20 mouse cellular contexts compared by ENCODE assay signal in genomic region chr10:114593046-114593445, GRCm38 (mm10).
DNase-seq lines count a peak whose midpoint lies in the region; ATAC-seq and TF ChIP-seq lines count a peak whose summit lies in the region.
"Had no signal": no experiment of that assay in that cellular context is flagged by ENCODE, and none has a peak within 500 bp of the region (broad histone marks: within the 10 kb centered on the region; RNA-seq: fewer than 3 reads in every experiment).

No protein-coding gene starts in this region.

- no peaks in the 10 kb centered on the region for H3K36me3 ChIP-seq in midbrain, embryonic 14.5 days (ENCODE audit: control insufficient read depth, insufficient read depth, low read length)
- H3K36me3 ChIP-seq: embryonic facial prominence, embryonic 12.5 days; forebrain, embryonic 15.5 days; heart, embryonic 13.5 days; hindbrain, embryonic 12.5 days had no signal

- no peak overlapping the region for H3K27ac ChIP-seq in cerebellum, adult 2 months (ENCODE audit: insufficient read depth, low read length)
- no peak overlapping the region for H3K27ac ChIP-seq in midbrain, embryonic 14.5 days (replicated peaks; ENCODE audit: low read depth, low read length)
- H3K27ac ChIP-seq: embryonic facial prominence, embryonic 12.5 days; forebrain, embryonic 15.5 days; heart, embryonic 13.5 days; hindbrain, embryonic 12.5 days had no signal

- no peak for ATAC-seq in midbrain, embryonic 14.5 days (ENCODE audit: low FRiP score, low TSS enrichment)
- no peak for ATAC-seq in megakaryocyte, adult 5-6 weeks (ENCODE audit: poor library complexity, severe bottlenecking)
- ATAC-seq: activated CD4-positive, CD25-positive, alpha-beta regulatory T cell, adult 4 months; forebrain, embryonic 15.5 days; hindbrain, embryonic 16.5 days; Patski had no signal

- DNase-seq in cerebellum, adult 11 months, result peak; percentile 12
- peak; percentile 46 to 71 for DNase-seq in cerebellum, adult 2 months
- peak; percentile 77 to 84 for DNase-seq in cerebellum, postnatal 10 days
- DNase-seq in layer of hippocampus, postnatal 25 days (ENCODE audit: extremely low spot score in 1 of 2, low spot score in 1 of 2), result no peak
- DNase-seq in midbrain, embryonic 14.5 days, result no peak
- DNase-seq: adrenal gland, postnatal 14 days; embryo, embryonic 11 days; gastrocnemius, postnatal 36 days; heart, adult 11 months; heart, postnatal 4 days; kidney, adult 11 months had no signal

- TF ChIP-seq POLR2A in cerebellum, adult 2 months (IDR thresholded peaks at IDR 0.05; ENCODE audit: borderline replicate concordance, insufficient read depth, low read length), result no peak

- no peak overlapping the region for H3K9ac ChIP-seq in midbrain, embryonic 14.5 days (replicated peaks; ENCODE audit: low read length)
- H3K9ac ChIP-seq: embryonic facial prominence, embryonic 12.5 days; forebrain, embryonic 15.5 days; heart, embryonic 13.5 days; hindbrain, embryonic 12.5 days had no signal

- H3K27me3 ChIP-seq in cerebellum, adult 2 months (ENCODE audit: control insufficient read depth, insufficient read depth, low read length), result no peaks in the 10 kb centered on the region
- no peaks in the 10 kb centered on the region for H3K27me3 ChIP-seq in midbrain, embryonic 14.5 days (ENCODE audit: control insufficient read depth, insufficient read depth, low read length)
- H3K27me3 ChIP-seq: CH12.LX; embryonic facial prominence, embryonic 12.5 days; forebrain, embryonic 15.5 days; heart, embryonic 13.5 days; hindbrain, embryonic 12.5 days; Patski had no signal

- H3K9me3 ChIP-seq in midbrain, embryonic 14.5 days (ENCODE audit: control insufficient read depth, low read length), result no peaks in the 10 kb centered on the region
- H3K9me3 ChIP-seq: embryonic facial prominence, embryonic 12.5 days; forebrain, embryonic 15.5 days; heart, embryonic 13.5 days; hindbrain, embryonic 12.5 days had no signal

- WGBS in cerebellum, adult 2 months, result 23% methylated on average over 3 of the region's 3 CpGs
- 84% methylated on average over 3 of the region's 3 CpGs for WGBS in midbrain, embryonic 14.5 days

- TF ChIP-seq CTCF in cerebellum, adult 2 months (IDR thresholded peaks at IDR 0.05; ENCODE audit: borderline replicate concordance, insufficient read depth, low read depth, low read length), result no peak

- H3K4me3 ChIP-seq in cerebellum, adult 2 months (replicated peaks; ENCODE audit: insufficient read depth, low read depth, low read length), result no peak overlapping the region
- no peak overlapping the region for H3K4me3 ChIP-seq in midbrain, embryonic 14.5 days (replicated peaks; ENCODE audit: low read depth, low read length)
- H3K4me3 ChIP-seq: embryonic facial prominence, embryonic 12.5 days; forebrain, embryonic 15.5 days; heart, embryonic 13.5 days; hindbrain, embryonic 12.5 days had no signal

- no peak overlapping the region for H3K4me2 ChIP-seq in midbrain, embryonic 14.5 days (ENCODE audit: low read length)
- H3K4me2 ChIP-seq: embryonic facial prominence, embryonic 12.5 days; forebrain, embryonic 15.5 days; heart, embryonic 13.5 days; hindbrain, embryonic 12.5 days had no signal

- H3K4me1 ChIP-seq in cerebellum, adult 2 months (ENCODE audit: control insufficient read depth, insufficient read depth, low read length), result no peaks in the 10 kb centered on the region; the same call in 1 of the 2 replicates
- no peaks in the 10 kb centered on the region for H3K4me1 ChIP-seq in midbrain, embryonic 14.5 days (ENCODE audit: control insufficient read depth, insufficient read depth, low read length)
- H3K4me1 ChIP-seq: embryonic facial prominence, embryonic 12.5 days; forebrain, embryonic 15.5 days; heart, embryonic 13.5 days; hindbrain, embryonic 12.5 days had no signal

Comparison
In these comparisons a context has a peak if more than half of its experiments do, and no peak if none do; other contexts are left out.
1. DNase-seq: peak in cerebellum, adult 11 months (single experiment), cerebellum, adult 2 months (2 of 2) and cerebellum, postnatal 10 days (2 of 2); none in layer of hippocampus, postnatal 25 days (0 of 2) and midbrain, embryonic 14.5 days (single experiment).